Mouse (Mus musculus): ENCODE data around the gene Fam169b. TPM values are rescaled to one million over a fixed set of nuclear protein-coding genes. Genes with fewer than 3 reads are reported as not detected.
"Not testable (repeated sequence)": the region's sequence is repeated elsewhere in the genome, so short reads cannot be mapped to it uniquely, and the experiment has no call there.

The Fam169b gene
- polyA plus RNA-seq, 1 experiment from 2014 or later: 0.12 TPM

- H3K4me3 ChIP-seq: no peak overlapping the region
- peaks cover 28% of the 10 kb centered on the region for H3K4me1 ChIP-seq
- H3K27ac ChIP-seq: no peak overlapping the region
- 79% methylated on average over 5 of the region's 5 CpGs for WGBS
- H3K36me3 ChIP-seq (replicated peaks): no peaks in the 10 kb centered on the region
- peaks cover 36% of the 10 kb centered on the region for H3K27me3 ChIP-seq (ENCODE audit: poor library complexity, severe bottlenecking)
- no peaks in the 10 kb centered on the region for H3K9me3 ChIP-seq
- no peak for DNase-seq (ENCODE audit: extremely low spot score, low spot score)
Observed at GRCm38 (mm10) chr7:68281341-68281740, 7.7 kb downstream of the Fam169b start.

- H3K27ac ChIP-seq: no peak overlapping the region
- DNase-seq (ENCODE audit: extremely low spot score, low spot score): no peak
- peaks cover 24% of the 10 kb centered on the region for H3K27me3 ChIP-seq (ENCODE audit: poor library complexity, severe bottlenecking)
- no peak overlapping the region for H3K4me3 ChIP-seq
- 91% methylated on average over 22 of the region's 22 CpGs for WGBS
- no peaks in the 10 kb centered on the region for H3K36me3 ChIP-seq (replicated peaks)
- H3K4me1 ChIP-seq: peaks cover 16% of the 10 kb centered on the region
- no peaks in the 10 kb centered on the region for H3K9me3 ChIP-seq
Observed at GRCm38 (mm10) chr7:68282304-68283132, 8.9 kb downstream of the Fam169b start.

GRCm38 (mm10) chr7:68283133-68283520 lies 9.5 kb downstream of the Fam169b start:
- H3K36me3 ChIP-seq (replicated peaks); H3K4me3 ChIP-seq; H3K4me1 ChIP-seq; DNase-seq (ENCODE audit: extremely low spot score, low spot score); H3K27ac ChIP-seq; H3K9me3 ChIP-seq: not testable (repeated sequence)
- H3K27me3 ChIP-seq (ENCODE audit: poor library complexity, severe bottlenecking): peaks cover 18% of the 10 kb centered on the region
- 88% methylated on average over 4 of the region's 4 CpGs for WGBS

GRCm38 (mm10) chr7:68283776-68284175 lies 10.1 kb downstream of the Fam169b start:
- DNase-seq (ENCODE audit: extremely low spot score, low spot score): no peak
- WGBS: 94% methylated on average over 7 of the region's 7 CpGs
- H3K4me1 ChIP-seq: peaks cover 6% of the 10 kb centered on the region; the same call in 1 of the 2 replicates
- no peaks in the 10 kb centered on the region for H3K36me3 ChIP-seq (replicated peaks)
- H3K9me3 ChIP-seq: no peaks in the 10 kb centered on the region
- no peak overlapping the region for H3K4me3 ChIP-seq
- no peak overlapping the region for H3K27ac ChIP-seq
- peaks cover 11% of the 10 kb centered on the region for H3K27me3 ChIP-seq (ENCODE audit: poor library complexity, severe bottlenecking)

GRCm38 (mm10) chr7:68285851-68286298 lies 12.2 kb downstream of the Fam169b start:
- no peak overlapping the region for H3K4me3 ChIP-seq
- 75% methylated on average over 8 of the region's 8 CpGs for WGBS
- H3K27ac ChIP-seq: no peak overlapping the region
- no peak for DNase-seq (ENCODE audit: extremely low spot score, low spot score)
- no peaks in the 10 kb centered on the region for H3K36me3 ChIP-seq (replicated peaks)
- no peaks in the 10 kb centered on the region for H3K27me3 ChIP-seq (ENCODE audit: poor library complexity, severe bottlenecking)
- H3K4me1 ChIP-seq: peaks cover 6% of the 10 kb centered on the region; the same call in 1 of the 2 replicates
- no peaks in the 10 kb centered on the region for H3K9me3 ChIP-seq

GRCm38 (mm10) chr7:68286526-68287481 lies 13.2 kb downstream of the Fam169b start:
- WGBS: 94% methylated on average over 24 of the region's 24 CpGs
- no peaks in the 10 kb centered on the region for H3K27me3 ChIP-seq (ENCODE audit: poor library complexity, severe bottlenecking)
- H3K4me3 ChIP-seq: no peak overlapping the region
- peaks cover 6% of the 10 kb centered on the region; the same call in 1 of the 2 replicates for H3K4me1 ChIP-seq
- H3K27ac ChIP-seq: no peak overlapping the region
- no peaks in the 10 kb centered on the region for H3K9me3 ChIP-seq
- no peaks in the 10 kb centered on the region for H3K36me3 ChIP-seq (replicated peaks)
- no peak for DNase-seq (ENCODE audit: extremely low spot score, low spot score)

GRCm38 (mm10) chr7:68287582-68287981 lies 13.9 kb downstream of the Fam169b start:
- Histone ChIP-seq H3K4me3 (no peak overlapping the region), H3K4me1 (peaks cover 6% of the 10 kb centered on the region; the same call in 1 of the 2 replicates), H3K27me3 (ENCODE audit: poor library complexity, severe bottlenecking) (no peaks in the 10 kb centered on the region), H3K27ac (no peak overlapping the region), H3K36me3 (replicated peaks) (no peaks in the 10 kb centered on the region), H3K9me3 (no peaks in the 10 kb centered on the region)
- WGBS: 91% methylated on average over 2 of the region's 2 CpGs
- no peak for DNase-seq (ENCODE audit: extremely low spot score, low spot score)

- DNase-seq (ENCODE audit: extremely low spot score, low spot score); H3K36me3 ChIP-seq (replicated peaks); H3K9me3 ChIP-seq; H3K4me3 ChIP-seq; H3K4me1 ChIP-seq; H3K27me3 ChIP-seq (ENCODE audit: poor library complexity, severe bottlenecking); H3K27ac ChIP-seq: not testable (repeated sequence)
- WGBS: 92% methylated on average over 4 of the region's 4 CpGs
Observed at GRCm38 (mm10) chr7:68288000-68288399, 14.4 kb downstream of the Fam169b start.

GRCm38 (mm10) chr7:68289081-68289480 lies 15.4 kb downstream of the Fam169b start:
- WGBS: 96% methylated on average over 8 of the region's 8 CpGs
- Histone ChIP-seq H3K36me3 (replicated peaks) (no peaks in the 10 kb centered on the region), H3K4me1 (peaks cover 8% of the 10 kb centered on the region; the same call in 1 of the 2 replicates), H3K4me3 (no peak overlapping the region), H3K9me3 (no peaks in the 10 kb centered on the region), H3K27ac (no peak overlapping the region), H3K27me3 (ENCODE audit: poor library complexity, severe bottlenecking) (no peaks in the 10 kb centered on the region)
- no peak for DNase-seq (ENCODE audit: extremely low spot score, low spot score)

- Histone ChIP-seq H3K4me1 (0 out of 2 replicates have a peak, but pooled peaks cover 4% of the 10 kb centered on the region), H3K27me3 (ENCODE audit: poor library complexity, severe bottlenecking) (no peaks in the 10 kb centered on the region), H3K27ac (no peak overlapping the region), H3K9me3 (no peaks in the 10 kb centered on the region), H3K36me3 (replicated peaks) (no peaks in the 10 kb centered on the region), H3K4me3 (no peak overlapping the region)
- WGBS: 78% methylated on average over 1 of the region's 1 CpGs
- no peak for DNase-seq (ENCODE audit: extremely low spot score, low spot score)
Observed at GRCm38 (mm10) chr7:68291603-68292002, 18.0 kb downstream of the Fam169b start.

- Histone ChIP-seq H3K4me1 (0 out of 2 replicates have a peak, but pooled peaks cover 4% of the 10 kb centered on the region), H3K4me3 (no peak overlapping the region), H3K9me3 (no peaks in the 10 kb centered on the region), H3K27me3 (ENCODE audit: poor library complexity, severe bottlenecking) (no peaks in the 10 kb centered on the region), H3K27ac (no peak overlapping the region), H3K36me3 (replicated peaks) (no peaks in the 10 kb centered on the region)
- DNase-seq (ENCODE audit: extremely low spot score, low spot score): no peak
- 85% methylated on average over 16 of the region's 16 CpGs for WGBS
Observed at GRCm38 (mm10) chr7:68293997-68294789, 20.6 kb downstream of the Fam169b start.

GRCm38 (mm10) chr7:68296487-68296886 lies 22.8 kb downstream of the Fam169b start:
- Histone ChIP-seq H3K36me3 (replicated peaks) (no peaks in the 10 kb centered on the region), H3K27me3 (ENCODE audit: poor library complexity, severe bottlenecking) (no peaks in the 10 kb centered on the region), H3K9me3 (no peaks in the 10 kb centered on the region), H3K4me3 (no peak overlapping the region), H3K27ac (no peak overlapping the region), H3K4me1 (0 out of 2 replicates have a peak, but pooled peaks cover 4% of the 10 kb centered on the region)
- WGBS: 90% methylated on average over 5 of the region's 5 CpGs
- no peak for DNase-seq (ENCODE audit: extremely low spot score, low spot score)
